Mouse (Mus musculus) adrenal gland, adult 8-10 months (tissue): ENCODE results near the gene Crat. TPM values are rescaled to one million over a fixed set of nuclear protein-coding genes. Genes with fewer than 3 reads are reported as not detected.
A peak's percentile ranks its signal among the peaks of the same experiment; 100 is the strongest.

Source experiments
- DNase-seq: peaks from one replicate; pipeline ENCODE4 v3.0.0; 2022
- total RNA-seq, 4 experiments: library from RNA; stranded (reverse); gene quantifications; 2 replicates each; pipeline ENCODE4 v1.2.4; 2022

The Crat gene
- total RNA-seq, 4 experiments from 2014 or later: 59.0 to 122 (median 95.3) TPM

- DNase-seq: no peak
Measured at GRCm38 (mm10) chr2:30403870-30404269, 11.7 kb downstream of the Crat start.

- no peak for DNase-seq
Measured at GRCm38 (mm10) chr2:30402843-30403242, 12.8 kb downstream of the Crat start.

- no peak for DNase-seq
Measured at GRCm38 (mm10) chr2:30402351-30402826, 13.2 kb downstream of the Crat start.

GRCm38 (mm10) chr2:30401581-30401980 is 14.0 kb downstream of the Crat start:
- no peak for DNase-seq

- DNase-seq: no peak
Measured at GRCm38 (mm10) chr2:30399191-30400171, 16.1 kb downstream of the Crat start.

GRCm38 (mm10) chr2:30397986-30398512 is 17.6 kb downstream of the Crat start:
- DNase-seq: no peak

- no peak for DNase-seq
Measured at GRCm38 (mm10) chr2:30396246-30396645, 19.4 kb downstream of the Crat start.

- DNase-seq: no peak
Measured at GRCm38 (mm10) chr2:30395757-30396156, 19.9 kb downstream of the Crat start.

- DNase-seq: no peak
Measured at GRCm38 (mm10) chr2:30393370-30393656, 22.3 kb downstream of the Crat start.

GRCm38 (mm10) chr2:30392577-30393369 is 22.8 kb downstream of the Crat start:
- DNase-seq: peak; percentile 78

- peak; percentile 97 for DNase-seq
Measured at GRCm38 (mm10) chr2:30392114-30392576, 23.5 kb downstream of the Crat start, which contains the start of gene Dolpp1. Gene Dolpp1, plus strand, starts transcription at chr2:30392254.

GRCm38 (mm10) chr2:30389000-30389399 is 26.6 kb downstream of the Crat start:
- no peak for DNase-seq

GRCm38 (mm10) chr2:30386913-30387312 is 28.7 kb downstream of the Crat start:
- DNase-seq: no peak

GRCm38 (mm10) chr2:30385591-30385990 is 30.0 kb downstream of the Crat start:
- no peak for DNase-seq

- DNase-seq: no peak
Measured at GRCm38 (mm10) chr2:30384814-30385213, 30.8 kb downstream of the Crat start.

- no peak for DNase-seq
Measured at GRCm38 (mm10) chr2:30381377-30381725, 34.3 kb downstream of the Crat start.

GRCm38 (mm10) chr2:30380564-30381376 is 34.8 kb downstream of the Crat start:
- DNase-seq: no peak

- DNase-seq: no peak
Measured at GRCm38 (mm10) chr2:30379307-30379706, 36.3 kb downstream of the Crat start.

- no peak for DNase-seq
Measured at GRCm38 (mm10) chr2:30377721-30378120, 37.9 kb downstream of the Crat start.

GRCm38 (mm10) chr2:30375893-30376292 is 39.7 kb downstream of the Crat start:
- DNase-seq: no peak

- no peak for DNase-seq
Measured at GRCm38 (mm10) chr2:30372726-30373125, 42.9 kb downstream of the Crat start.

- no peak for DNase-seq
Measured at GRCm38 (mm10) chr2:30371544-30371943, 44.1 kb downstream of the Crat start.
